Mouse (Mus musculus): ENCODE data around the gene Pkp1. TPM values are rescaled to one million over a fixed set of nuclear protein-coding genes. Genes with fewer than 3 reads are reported as not detected.

Gene Pkp1
- polyA plus RNA-seq, 1 experiment from 2014 or later = 0.03 TPM

GRCm38 (mm10) chr1:135847611-135848351 lies 71.2 kb downstream of the Pkp1 start:
- H3K4me1 ChIP-seq (ENCODE audit: control insufficient read depth, insufficient read depth, low read length) = peaks cover 63% of the 10 kb centered on the region
- H3K36me3 ChIP-seq (ENCODE audit: control insufficient read depth, insufficient read depth, low read length) = peaks cover 8% of the 10 kb centered on the region
- H3K9me3 ChIP-seq (replicated peaks; ENCODE audit: control insufficient read depth, low read length) = no peaks in the 10 kb centered on the region
- H3K4me3 ChIP-seq (ENCODE audit: low read depth, low read length) = no peak overlapping the region
- H3K4me2 ChIP-seq = no peak overlapping the region
- H3K27ac ChIP-seq (ENCODE audit: low read depth, low read length) = no peak overlapping the region
- ATAC-seq (replicated peaks; ENCODE audit: insufficient number of reproducible peaks, low FRiP score, low TSS enrichment) = no peak
- 0 out of 2 replicates have a peak overlapping the region, but pooled peaks have one; percentile 10 for H3K9ac ChIP-seq (ENCODE audit: low read depth, low read length)
- H3K27me3 ChIP-seq (ENCODE audit: control insufficient read depth, insufficient read depth, low read length) = no peaks in the 10 kb centered on the region
- WGBS (ENCODE audit: insufficient replicate concordance) = 68% methylated on average over 17 of the region's 17 CpGs

GRCm38 (mm10) chr1:135847139-135847562 lies 71.9 kb downstream of the Pkp1 start:
- Histone ChIP-seq H3K27ac (ENCODE audit: low read depth, low read length) (no peak overlapping the region), H3K9me3 (replicated peaks; ENCODE audit: control insufficient read depth, low read length) (no peaks in the 10 kb centered on the region), H3K36me3 (ENCODE audit: control insufficient read depth, insufficient read depth, low read length) (peaks cover 8% of the 10 kb centered on the region), H3K27me3 (ENCODE audit: control insufficient read depth, insufficient read depth, low read length) (no peaks in the 10 kb centered on the region), H3K4me1 (ENCODE audit: control insufficient read depth, insufficient read depth, low read length) (peaks cover 62% of the 10 kb centered on the region), H3K4me3 (ENCODE audit: low read depth, low read length) (no peak overlapping the region), H3K4me2 (no peak overlapping the region), H3K9ac (ENCODE audit: low read depth, low read length) (0 out of 2 replicates have a peak overlapping the region, but pooled peaks have one; percentile 10)
- WGBS (ENCODE audit: insufficient replicate concordance) = 29% methylated on average over 6 of the region's 6 CpGs
- no peak for ATAC-seq (replicated peaks; ENCODE audit: insufficient number of reproducible peaks, low FRiP score, low TSS enrichment)

GRCm38 (mm10) chr1:135846632-135847031 lies 72.4 kb downstream of the Pkp1 start:
- no peak overlapping the region for H3K4me3 ChIP-seq (ENCODE audit: low read depth, low read length)
- no peak for ATAC-seq (replicated peaks; ENCODE audit: insufficient number of reproducible peaks, low FRiP score, low TSS enrichment)
- H3K9ac ChIP-seq (ENCODE audit: low read depth, low read length) = no peak overlapping the region
- H3K4me1 ChIP-seq (ENCODE audit: control insufficient read depth, insufficient read depth, low read length) = peaks cover 60% of the 10 kb centered on the region
- H3K4me2 ChIP-seq = no peak overlapping the region
- H3K36me3 ChIP-seq (ENCODE audit: control insufficient read depth, insufficient read depth, low read length) = peaks cover 5% of the 10 kb centered on the region
- H3K9me3 ChIP-seq (replicated peaks; ENCODE audit: control insufficient read depth, low read length) = no peaks in the 10 kb centered on the region
- H3K27me3 ChIP-seq (ENCODE audit: control insufficient read depth, insufficient read depth, low read length) = no peaks in the 10 kb centered on the region
- 71% methylated on average over 5 of the region's 5 CpGs for WGBS (ENCODE audit: insufficient replicate concordance)
- H3K27ac ChIP-seq (ENCODE audit: low read depth, low read length) = 0 out of 2 replicates have a peak overlapping the region, but pooled peaks have one; percentile 15

GRCm38 (mm10) chr1:135844481-135844880 lies 74.5 kb downstream of the Pkp1 start:
- 0 out of 2 replicates have a peak overlapping the region, but pooled peaks have one; percentile 49 for H3K9ac ChIP-seq (ENCODE audit: low read depth, low read length)
- peak overlapping the region; percentile 31 for H3K4me2 ChIP-seq
- no peak for ATAC-seq (replicated peaks; ENCODE audit: insufficient number of reproducible peaks, low FRiP score, low TSS enrichment)
- 30% methylated on average over 6 of the region's 6 CpGs for WGBS (ENCODE audit: insufficient replicate concordance)
- H3K27ac ChIP-seq (ENCODE audit: low read depth, low read length) = peak overlapping the region; percentile 79
- H3K9me3 ChIP-seq (replicated peaks; ENCODE audit: control insufficient read depth, low read length) = no peaks in the 10 kb centered on the region
- no peaks in the 10 kb centered on the region for H3K27me3 ChIP-seq (ENCODE audit: control insufficient read depth, insufficient read depth, low read length)
- H3K4me3 ChIP-seq (ENCODE audit: low read depth, low read length) = no peak overlapping the region
- H3K36me3 ChIP-seq (ENCODE audit: control insufficient read depth, insufficient read depth, low read length) = no peaks in the 10 kb centered on the region; the same call in 1 of the 2 replicates
- peaks cover 66% of the 10 kb centered on the region for H3K4me1 ChIP-seq (ENCODE audit: control insufficient read depth, insufficient read depth, low read length)

GRCm38 (mm10) chr1:135843519-135844262 lies 75.3 kb downstream of the Pkp1 start:
- peaks cover 67% of the 10 kb centered on the region for H3K4me1 ChIP-seq (ENCODE audit: control insufficient read depth, insufficient read depth, low read length)
- H3K9me3 ChIP-seq (replicated peaks; ENCODE audit: control insufficient read depth, low read length) = no peaks in the 10 kb centered on the region
- 0 out of 2 replicates have a peak overlapping the region, but pooled peaks have one; percentile 47 for H3K9ac ChIP-seq (ENCODE audit: low read depth, low read length)
- ATAC-seq (replicated peaks; ENCODE audit: insufficient number of reproducible peaks, low FRiP score, low TSS enrichment) = no peak
- no peaks in the 10 kb centered on the region for H3K27me3 ChIP-seq (ENCODE audit: control insufficient read depth, insufficient read depth, low read length)
- H3K4me2 ChIP-seq = peak overlapping the region; percentile 31; the same call in 1 of the 2 replicates
- H3K27ac ChIP-seq (ENCODE audit: low read depth, low read length) = peak overlapping the region; percentile 79
- WGBS (ENCODE audit: insufficient replicate concordance) = 82% methylated on average over 10 of the region's 10 CpGs
- no peak overlapping the region for H3K4me3 ChIP-seq (ENCODE audit: low read depth, low read length)
- H3K36me3 ChIP-seq (ENCODE audit: control insufficient read depth, insufficient read depth, low read length) = no peaks in the 10 kb centered on the region; the same call in 1 of the 2 replicates

GRCm38 (mm10) chr1:135840675-135841395 lies 78.2 kb downstream of the Pkp1 start:
- H3K9ac ChIP-seq (ENCODE audit: low read depth, low read length) = peak overlapping the region; percentile 54
- peaks cover 66% of the 10 kb centered on the region for H3K4me1 ChIP-seq (ENCODE audit: control insufficient read depth, insufficient read depth, low read length)
- H3K4me2 ChIP-seq = peak overlapping the region; percentile 77
- H3K4me3 ChIP-seq (ENCODE audit: low read depth, low read length) = 0 out of 2 replicates have a peak overlapping the region, but pooled peaks have one; percentile 0
- WGBS (ENCODE audit: insufficient replicate concordance) = 44% methylated on average over 15 of the region's 15 CpGs
- H3K9me3 ChIP-seq (replicated peaks; ENCODE audit: control insufficient read depth, low read length) = no peaks in the 10 kb centered on the region
- no peaks in the 10 kb centered on the region for H3K36me3 ChIP-seq (ENCODE audit: control insufficient read depth, insufficient read depth, low read length)
- no peaks in the 10 kb centered on the region for H3K27me3 ChIP-seq (ENCODE audit: control insufficient read depth, insufficient read depth, low read length)
- ATAC-seq (replicated peaks; ENCODE audit: insufficient number of reproducible peaks, low FRiP score, low TSS enrichment) = no peak
- peak overlapping the region; percentile 66 for H3K27ac ChIP-seq (ENCODE audit: low read depth, low read length)

- peak overlapping the region; percentile 98 for H3K9ac ChIP-seq (ENCODE audit: low read depth, low read length)
- WGBS (ENCODE audit: insufficient replicate concordance) = 45% methylated on average over 6 of the region's 6 CpGs
- no peaks in the 10 kb centered on the region for H3K9me3 ChIP-seq (replicated peaks; ENCODE audit: control insufficient read depth, low read length)
- peak overlapping the region; percentile 77 for H3K4me2 ChIP-seq
- peak overlapping the region; percentile 99 for H3K27ac ChIP-seq (ENCODE audit: low read depth, low read length)
- peaks cover 69% of the 10 kb centered on the region for H3K4me1 ChIP-seq (ENCODE audit: control insufficient read depth, insufficient read depth, low read length)
- H3K4me3 ChIP-seq (ENCODE audit: low read depth, low read length) = peak overlapping the region; percentile 66
- no peaks in the 10 kb centered on the region for H3K36me3 ChIP-seq (ENCODE audit: control insufficient read depth, insufficient read depth, low read length)
- H3K27me3 ChIP-seq (ENCODE audit: control insufficient read depth, insufficient read depth, low read length) = no peaks in the 10 kb centered on the region
- ATAC-seq (replicated peaks; ENCODE audit: insufficient number of reproducible peaks, low FRiP score, low TSS enrichment) = no peak
These were observed 79.9 kb downstream of the Pkp1 start for GRCm38 (mm10) chr1:135839065-135839464.

GRCm38 (mm10) chr1:135838626-135839025 lies 80.4 kb downstream of the Pkp1 start:
- Histone ChIP-seq H3K4me2 (peak overlapping the region; percentile 77), H3K9me3 (replicated peaks; ENCODE audit: control insufficient read depth, low read length) (no peaks in the 10 kb centered on the region), H3K4me3 (ENCODE audit: low read depth, low read length) (peak overlapping the region; percentile 66), H3K27me3 (ENCODE audit: control insufficient read depth, insufficient read depth, low read length) (no peaks in the 10 kb centered on the region), H3K27ac (ENCODE audit: low read depth, low read length) (peak overlapping the region; percentile 99), H3K4me1 (ENCODE audit: control insufficient read depth, insufficient read depth, low read length) (peaks cover 69% of the 10 kb centered on the region), H3K9ac (ENCODE audit: low read depth, low read length) (peak overlapping the region; percentile 98), H3K36me3 (ENCODE audit: control insufficient read depth, insufficient read depth, low read length) (no peaks in the 10 kb centered on the region)
- 28% methylated on average over 4 of the region's 4 CpGs for WGBS (ENCODE audit: insufficient replicate concordance)
- no peak for ATAC-seq (replicated peaks; ENCODE audit: insufficient number of reproducible peaks, low FRiP score, low TSS enrichment)

Measured in heart, embryonic 11.5 days (tissue).